Mouse (Mus musculus): ENCODE data around the gene Gm20388. TPM values are rescaled to one million over a fixed set of nuclear protein-coding genes. Genes with fewer than 3 reads are reported as not detected.

The Gm20388 gene
- polyA plus RNA-seq, 1 experiment: 28.1 TPM

DNA sequence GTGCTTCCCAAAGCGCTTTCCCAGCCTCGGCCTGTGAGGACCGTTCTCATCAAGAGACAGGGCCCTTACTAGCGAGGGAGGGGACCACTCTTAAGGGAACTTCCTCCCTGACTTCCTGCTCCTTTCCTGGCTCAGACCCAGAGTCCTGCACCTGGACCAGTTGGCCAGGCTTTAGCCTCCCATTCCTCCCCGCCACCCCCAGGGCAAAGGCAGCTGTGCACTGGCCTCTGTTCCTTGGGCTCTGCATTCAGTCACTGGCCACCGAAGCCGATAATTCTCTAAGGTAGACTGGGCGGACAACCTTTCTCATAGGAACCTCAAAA lies 2280.4 kb downstream of the Gm20388 start:
- Histone ChIP-seq H3K4me1 (ENCODE audit: control insufficient read depth, insufficient read depth, low read length) (no peaks in the 10 kb centered on the region), H3K36me3 (ENCODE audit: control insufficient read depth, insufficient read depth, low read length, poor library complexity, severe bottlenecking) (no peaks in the 10 kb centered on the region), H3K27me3 (ENCODE audit: control insufficient read depth, insufficient read depth, low read length, poor library complexity, severe bottlenecking) (no peaks in the 10 kb centered on the region), H3K27ac (ENCODE audit: insufficient read depth, low read length) (no peak overlapping the region), H3K4me3 (ENCODE audit: low read depth, low read length) (peak overlapping the region; percentile 14; the same call in 1 of the 2 replicates), H3K9me3 (replicated peaks; ENCODE audit: control insufficient read depth, insufficient read depth, low read length, poor library complexity, severe bottlenecking) (no peaks in the 10 kb centered on the region), H3K9ac (ENCODE audit: low read depth, poor library complexity, severe bottlenecking) (no peak overlapping the region)
- TF ChIP-seq POLR2A (IDR thresholded peaks at IDR 0.05; ENCODE audit: insufficient read depth, low read length): no peak
- TF ChIP-seq EP300 (IDR thresholded peaks at IDR 0.05; ENCODE audit: insufficient read depth, low read depth, low read length): no peak
- TF ChIP-seq CTCF (IDR thresholded peaks at IDR 0.05; ENCODE audit: low read depth, low read length): no peak

DNA sequence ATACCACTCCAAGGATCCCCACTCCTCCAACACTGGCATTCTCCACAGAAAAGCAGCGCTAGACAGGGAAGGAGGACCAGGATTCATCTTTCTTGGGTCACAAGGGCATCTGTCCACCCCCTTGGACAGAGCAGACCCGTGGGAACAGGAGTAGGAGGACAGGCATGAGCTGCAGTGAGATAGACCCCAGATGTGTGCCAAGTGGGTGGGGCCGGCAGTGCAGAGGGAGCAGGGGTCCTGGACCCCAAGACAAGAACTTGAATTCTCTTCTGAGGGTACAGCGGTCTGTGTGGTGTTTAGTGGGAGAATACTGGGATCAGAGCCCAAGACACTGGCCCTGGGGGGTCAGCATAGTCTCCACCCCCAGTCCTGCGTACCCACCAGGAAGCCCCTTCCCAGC lies 2282.1 kb downstream of the Gm20388 start:
- TF ChIP-seq CTCF (IDR thresholded peaks at IDR 0.05; ENCODE audit: low read depth, low read length) (no peak), EP300 (IDR thresholded peaks at IDR 0.05; ENCODE audit: insufficient read depth, low read depth, low read length) (no peak), POLR2A (IDR thresholded peaks at IDR 0.05; ENCODE audit: insufficient read depth, low read length) (no peak)
- H3K9me3 ChIP-seq (replicated peaks; ENCODE audit: control insufficient read depth, insufficient read depth, low read length, poor library complexity, severe bottlenecking): no peaks in the 10 kb centered on the region
- H3K27me3 ChIP-seq (ENCODE audit: control insufficient read depth, insufficient read depth, low read length, poor library complexity, severe bottlenecking): no peaks in the 10 kb centered on the region
- H3K4me1 ChIP-seq (ENCODE audit: control insufficient read depth, insufficient read depth, low read length): no peaks in the 10 kb centered on the region
- H3K4me3 ChIP-seq (ENCODE audit: low read depth, low read length): no peak overlapping the region
- H3K27ac ChIP-seq (ENCODE audit: insufficient read depth, low read length): no peak overlapping the region
- no peaks in the 10 kb centered on the region for H3K36me3 ChIP-seq (ENCODE audit: control insufficient read depth, insufficient read depth, low read length, poor library complexity, severe bottlenecking)
- no peak overlapping the region for H3K9ac ChIP-seq (ENCODE audit: low read depth, poor library complexity, severe bottlenecking)

- Histone ChIP-seq H3K4me1 (ENCODE audit: control insufficient read depth, insufficient read depth, low read length) (no peaks in the 10 kb centered on the region), H3K9ac (ENCODE audit: low read depth, poor library complexity, severe bottlenecking) (no peak overlapping the region), H3K27me3 (ENCODE audit: control insufficient read depth, insufficient read depth, low read length, poor library complexity, severe bottlenecking) (no peaks in the 10 kb centered on the region), H3K9me3 (replicated peaks; ENCODE audit: control insufficient read depth, insufficient read depth, low read length, poor library complexity, severe bottlenecking) (no peaks in the 10 kb centered on the region), H3K4me3 (ENCODE audit: low read depth, low read length) (no peak overlapping the region), H3K27ac (ENCODE audit: insufficient read depth, low read length) (no peak overlapping the region), H3K36me3 (ENCODE audit: control insufficient read depth, insufficient read depth, low read length, poor library complexity, severe bottlenecking) (no peaks in the 10 kb centered on the region)
- no peak for TF ChIP-seq POLR2A (IDR thresholded peaks at IDR 0.05; ENCODE audit: insufficient read depth, low read length)
These were observed 2282.9 kb downstream of the Gm20388 start for GRCm38 (mm10) chr8:122193521-122193920.

- no peak for TF ChIP-seq POLR2A (IDR thresholded peaks at IDR 0.05; ENCODE audit: insufficient read depth, low read length)
- TF ChIP-seq CTCF (IDR thresholded peaks at IDR 0.05; ENCODE audit: low read depth, low read length): no peak
- TF ChIP-seq EP300 (IDR thresholded peaks at IDR 0.05; ENCODE audit: insufficient read depth, low read depth, low read length): no peak
- H3K27me3 ChIP-seq (ENCODE audit: control insufficient read depth, insufficient read depth, low read length, poor library complexity, severe bottlenecking): no peaks in the 10 kb centered on the region
- H3K4me3 ChIP-seq (ENCODE audit: low read depth, low read length): no peak overlapping the region
- H3K4me1 ChIP-seq (ENCODE audit: control insufficient read depth, insufficient read depth, low read length): no peaks in the 10 kb centered on the region
- no peaks in the 10 kb centered on the region for H3K36me3 ChIP-seq (ENCODE audit: control insufficient read depth, insufficient read depth, low read length, poor library complexity, severe bottlenecking)
- H3K27ac ChIP-seq (ENCODE audit: insufficient read depth, low read length): no peak overlapping the region
- H3K9me3 ChIP-seq (replicated peaks; ENCODE audit: control insufficient read depth, insufficient read depth, low read length, poor library complexity, severe bottlenecking): no peaks in the 10 kb centered on the region
- H3K9ac ChIP-seq (ENCODE audit: low read depth, poor library complexity, severe bottlenecking): no peak overlapping the region
These were observed 2283.8 kb downstream of the Gm20388 start for GRCm38 (mm10) chr8:122194396-122194795.

GRCm38 (mm10) chr8:122197342-122197741 lies 2286.7 kb downstream of the Gm20388 start:
- no peaks in the 10 kb centered on the region for H3K36me3 ChIP-seq (ENCODE audit: control insufficient read depth, insufficient read depth, low read length, poor library complexity, severe bottlenecking)
- no peak overlapping the region for H3K9ac ChIP-seq (ENCODE audit: low read depth, poor library complexity, severe bottlenecking)
- H3K4me3 ChIP-seq (ENCODE audit: low read depth, low read length): no peak overlapping the region
- no peak for TF ChIP-seq CTCF (IDR thresholded peaks at IDR 0.05; ENCODE audit: low read depth, low read length)
- no peak for TF ChIP-seq POLR2A (IDR thresholded peaks at IDR 0.05; ENCODE audit: insufficient read depth, low read length)
- TF ChIP-seq EP300 (IDR thresholded peaks at IDR 0.05; ENCODE audit: insufficient read depth, low read depth, low read length): no peak
- no peaks in the 10 kb centered on the region for H3K4me1 ChIP-seq (ENCODE audit: control insufficient read depth, insufficient read depth, low read length)
- H3K27me3 ChIP-seq (ENCODE audit: control insufficient read depth, insufficient read depth, low read length, poor library complexity, severe bottlenecking): no peaks in the 10 kb centered on the region
- no peaks in the 10 kb centered on the region for H3K9me3 ChIP-seq (replicated peaks; ENCODE audit: control insufficient read depth, insufficient read depth, low read length, poor library complexity, severe bottlenecking)
- no peak overlapping the region for H3K27ac ChIP-seq (ENCODE audit: insufficient read depth, low read length)

DNA sequence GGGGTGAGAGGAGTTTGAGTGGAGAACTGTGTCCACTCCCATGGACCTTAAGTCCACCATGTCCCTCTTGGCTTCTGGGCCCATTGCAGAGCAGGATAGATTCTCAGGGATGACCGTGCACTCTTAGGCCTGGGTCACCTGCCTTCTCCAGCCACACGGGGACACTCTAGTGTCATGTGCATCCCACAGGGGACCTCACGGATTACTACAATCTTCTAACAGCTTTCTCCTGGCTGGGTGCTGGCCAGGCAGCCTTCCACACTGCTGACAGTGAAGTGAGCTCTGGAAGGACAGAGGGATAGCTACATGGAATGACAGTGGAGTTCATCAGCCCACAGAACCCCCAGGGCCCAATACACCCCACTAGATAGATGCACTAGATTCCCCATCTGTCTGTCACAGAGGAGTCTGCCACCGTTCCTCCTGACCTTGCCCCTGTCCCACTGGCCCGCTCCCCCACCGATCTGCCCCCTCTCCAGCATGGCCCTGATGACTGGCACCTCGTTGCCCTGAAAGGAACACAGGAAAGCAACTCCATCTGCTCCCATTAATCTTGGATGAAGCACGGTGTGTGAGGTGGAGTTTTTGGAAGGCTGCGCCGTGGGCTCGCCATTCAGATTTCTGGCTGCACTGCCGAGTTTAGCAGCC lies 2287.9 kb downstream of the Gm20388 start:
- H3K27ac ChIP-seq (ENCODE audit: insufficient read depth, low read length): no peak overlapping the region
- H3K4me3 ChIP-seq (ENCODE audit: low read depth, low read length): no peak overlapping the region
- H3K4me1 ChIP-seq (ENCODE audit: control insufficient read depth, insufficient read depth, low read length): no peaks in the 10 kb centered on the region
- no peak overlapping the region for H3K9ac ChIP-seq (ENCODE audit: low read depth, poor library complexity, severe bottlenecking)
- no peak for TF ChIP-seq EP300 (IDR thresholded peaks at IDR 0.05; ENCODE audit: insufficient read depth, low read depth, low read length)
- TF ChIP-seq POLR2A (IDR thresholded peaks at IDR 0.05; ENCODE audit: insufficient read depth, low read length): no peak
- TF ChIP-seq CTCF (IDR thresholded peaks at IDR 0.05; ENCODE audit: low read depth, low read length): no peak
- H3K9me3 ChIP-seq (replicated peaks; ENCODE audit: control insufficient read depth, insufficient read depth, low read length, poor library complexity, severe bottlenecking): no peaks in the 10 kb centered on the region
- H3K36me3 ChIP-seq (ENCODE audit: control insufficient read depth, insufficient read depth, low read length, poor library complexity, severe bottlenecking): no peaks in the 10 kb centered on the region
- no peaks in the 10 kb centered on the region for H3K27me3 ChIP-seq (ENCODE audit: control insufficient read depth, insufficient read depth, low read length, poor library complexity, severe bottlenecking)

Data from ES-Bruce4 (cell line).